In genomic region chr12:72053851-72054250, GRCm38 (mm10) we compare ENCODE assay signal across 9 mouse cellular contexts.
"Had no signal": no experiment of that assay in that cellular context is flagged by ENCODE, and none has a peak within 500 bp of the region (broad histone marks: within the 10 kb centered on the region; RNA-seq: fewer than 3 reads in every experiment).

No protein-coding gene starts in this region.

- DNase-seq: liver, embryonic 13.5 days; liver, postnatal 0 days; lung, adult 2 months; lung, postnatal 14 days; right cerebral cortex, adult 18-20 months; right cerebral cortex, postnatal 25 days; thymus, adult 2 months; thymus, postnatal 25 days; thymus, postnatal 4 days had no signal
